Mouse (Mus musculus) C2C12 (cell line): ENCODE measurements around the gene Fam207a. TPM values are rescaled to one million over a fixed set of nuclear protein-coding genes. Genes with fewer than 3 reads are reported as not detected.
A peak's percentile ranks its signal among the peaks of the same experiment; 100 is the strongest.

ENCODE experiments used
- H3K27me3 ChIP-seq: one replicate; pipeline ENCODE4 v1.6.1; 2011; ENCODE audit not compliant: control insufficient read depth, insufficient read depth, insufficient read length
- H3K36me3 ChIP-seq: one replicate; pipeline ENCODE4 v1.6.1; 2011; ENCODE audit not compliant: control insufficient read depth, insufficient read depth
- H3K4me3 ChIP-seq: one replicate; pipeline ENCODE4 v1.5.1; 2011; ENCODE audit warnings: mild to moderate bottlenecking, control low read depth; ENCODE audit not compliant: poor library complexity, insufficient read depth, severe bottlenecking
- H3K79me2 ChIP-seq: one replicate; pipeline ENCODE4 v1.6.1; 2011; ENCODE audit not compliant: control insufficient read depth, insufficient read depth
- H3K79me3 ChIP-seq: one replicate; pipeline ENCODE4 v1.6.1; 2011; ENCODE audit warnings: low read depth, control low read depth
- H3ac ChIP-seq: one replicate; pipeline ENCODE3; 2011; ENCODE audit warnings: low read depth; ENCODE audit not compliant: control insufficient read depth, insufficient read length
- CEBPB ChIP-seq: IDR thresholded peaks from one replicate; pipeline ENCODE4 v1.6.1; 2011; ENCODE audit warnings: low read depth, mild to moderate bottlenecking, control low read depth, moderate library complexity
- CTCF ChIP-seq: IDR thresholded peaks from one replicate; pipeline ENCODE4 v1.5.1; 2011; ENCODE audit not compliant: control insufficient read depth, insufficient read depth, insufficient read length
- FOSL1 ChIP-seq: IDR thresholded peaks from one replicate; pipeline ENCODE4 v1.8.0; 2011; ENCODE audit warnings: mild to moderate bottlenecking, low read length; ENCODE audit not compliant: poor library complexity, insufficient read depth, severe bottlenecking
- MAX ChIP-seq: IDR thresholded peaks from one replicate; pipeline ENCODE4 v1.6.1; 2011; ENCODE audit warnings: mild to moderate bottlenecking, control low read depth
- MYOD1 ChIP-seq: IDR thresholded peaks from one replicate; pipeline ENCODE4 v1.6.1; 2011; ENCODE audit warnings: low read depth; ENCODE audit not compliant: control insufficient read depth, insufficient read length
- MYOG ChIP-seq: IDR thresholded peaks from one replicate; pipeline ENCODE4 v1.6.1; 2011; ENCODE audit not compliant: control insufficient read depth, insufficient read length; ENCODE audit errors: extremely low read depth
- USF1 ChIP-seq: IDR thresholded peaks from one replicate; pipeline ENCODE4 v1.6.1; 2011; ENCODE audit warnings: low read depth, mild to moderate bottlenecking, control low read depth, moderate library complexity
- polyA plus RNA-seq: library from polyadenylated mRNA; unstranded; fragments of >200 nt; fragmentation: generic; extraction: Trizol; gene quantifications from one replicate; pipeline ENCODE4 v1.2.1, GENCODE M21; 2012; ENCODE audit warnings: missing spikeins

Fam207a gene
- polyA plus RNA-seq, 1 experiment: 45.2 TPM

DNA sequence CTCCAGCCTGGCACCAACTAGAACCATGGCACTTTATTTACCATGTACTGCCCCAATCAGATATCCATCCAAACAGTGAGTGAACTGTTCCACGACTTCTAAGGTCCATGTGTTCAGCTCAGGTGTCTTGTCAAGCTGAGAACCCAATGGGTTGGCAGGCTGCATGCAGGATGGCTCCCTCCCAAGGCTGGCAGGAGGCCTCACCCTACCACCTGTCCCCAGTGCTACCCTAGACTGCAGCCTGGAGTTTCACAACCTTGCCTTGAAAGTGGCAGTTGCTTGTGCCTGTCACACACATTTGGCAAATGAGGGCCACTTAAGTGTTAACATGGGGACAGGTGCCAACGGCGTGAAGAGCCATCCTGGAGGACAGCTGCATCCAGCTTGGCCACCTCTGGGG lies 44.8 kb downstream of the Fam207a start:
- H3K36me3 ChIP-seq: no peaks in the 10 kb centered on the region
- no peak overlapping the region for H3ac ChIP-seq
- no peak overlapping the region for H3K4me3 ChIP-seq
- no peak for TF ChIP-seq USF1
- no peak for TF ChIP-seq CEBPB
- no peak for TF ChIP-seq MYOD1
- TF ChIP-seq MYOG: no peak
- TF ChIP-seq MAX: no peak
- TF ChIP-seq CTCF: no peak
- no peak for TF ChIP-seq FOSL1
- H3K79me3 ChIP-seq: no peaks in the 10 kb centered on the region
- H3K27me3 ChIP-seq: peaks cover 4% of the 10 kb centered on the region
- H3K79me2 ChIP-seq: no peaks in the 10 kb centered on the region

GRCm38 (mm10) chr10:77468675-77469074 lies 46.9 kb downstream of the Fam207a start:
- H3K79me2 ChIP-seq: no peaks in the 10 kb centered on the region
- no peaks in the 10 kb centered on the region for H3K79me3 ChIP-seq
- H3K36me3 ChIP-seq: no peaks in the 10 kb centered on the region
- TF ChIP-seq CEBPB: no peak
- no peak for TF ChIP-seq FOSL1
- no peak for TF ChIP-seq MYOD1
- no peak for TF ChIP-seq MYOG
- no peak for TF ChIP-seq USF1
- no peak for TF ChIP-seq CTCF
- no peak for TF ChIP-seq MAX
- H3ac ChIP-seq: no peak overlapping the region
- peaks cover 4% of the 10 kb centered on the region for H3K27me3 ChIP-seq
- H3K4me3 ChIP-seq: no peak overlapping the region

GRCm38 (mm10) chr10:77467407-77467806 lies 48.2 kb downstream of the Fam207a start:
- Histone ChIP-seq H3K27me3 (peaks cover 8% of the 10 kb centered on the region), H3K79me2 (no peaks in the 10 kb centered on the region), H3K79me3 (no peaks in the 10 kb centered on the region), H3K36me3 (no peaks in the 10 kb centered on the region), H3ac (no peak overlapping the region), H3K4me3 (no peak overlapping the region)
- TF ChIP-seq CTCF (no peak), MAX (no peak), FOSL1 (no peak), MYOD1 (no peak), USF1 (no peak), MYOG (no peak), CEBPB (no peak)

DNA sequence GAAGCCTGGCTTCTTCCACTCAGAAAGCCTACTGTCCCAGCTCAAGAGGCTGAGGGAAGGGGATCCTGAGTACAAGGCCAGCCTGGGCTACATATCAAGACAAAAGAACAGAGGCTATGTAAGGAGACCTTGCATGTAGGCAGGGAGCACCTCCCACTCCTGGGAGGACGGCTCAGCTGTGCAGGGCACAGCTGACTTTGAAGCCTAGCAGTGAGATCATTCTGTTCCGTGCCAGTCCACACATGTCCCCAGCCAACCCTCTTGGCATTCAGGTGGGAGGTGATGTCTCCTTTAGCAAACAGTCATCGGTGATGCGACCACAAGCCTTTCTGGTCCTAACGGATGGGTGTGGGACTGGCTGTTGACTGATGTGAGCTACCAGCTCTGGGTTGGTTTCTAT lies 49.7 kb downstream of the Fam207a start:
- no peaks in the 10 kb centered on the region for H3K36me3 ChIP-seq
- no peak overlapping the region for H3K4me3 ChIP-seq

DNA sequence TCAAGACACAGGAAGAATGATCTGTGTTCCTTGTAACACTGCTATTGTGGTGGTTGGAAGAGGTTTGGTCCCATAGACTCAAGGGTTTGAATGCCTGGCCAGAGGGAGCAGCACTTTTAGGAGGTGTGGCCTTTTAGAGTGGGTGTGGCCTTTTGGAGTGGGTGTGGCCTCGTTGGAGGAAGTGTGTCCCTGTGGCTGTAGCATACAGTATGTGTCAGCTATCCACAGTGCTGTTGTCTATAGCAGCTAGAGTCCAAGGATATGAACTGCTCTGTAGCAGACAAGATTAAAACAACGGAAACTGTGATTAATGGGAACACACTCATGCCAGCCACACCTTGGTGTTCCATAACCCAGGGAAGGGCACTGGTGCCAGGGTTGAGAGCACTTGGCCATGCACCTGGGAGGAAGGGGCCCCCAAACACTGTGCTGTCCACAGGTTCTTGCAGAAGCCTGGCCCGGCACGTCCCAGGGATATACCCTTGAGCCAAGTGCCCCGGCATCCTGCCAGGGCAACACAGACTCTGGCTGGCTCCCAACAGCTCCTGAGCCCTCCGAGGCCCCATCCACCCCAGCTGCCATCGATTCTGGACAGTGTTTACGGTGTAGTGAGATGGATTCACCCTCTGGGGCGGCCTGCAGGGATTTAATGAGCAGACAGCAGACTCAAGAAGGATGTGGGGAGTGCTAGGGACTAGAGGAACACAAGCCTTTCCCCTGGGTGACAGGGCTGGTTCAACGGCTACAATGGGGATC lies 51.2 kb downstream of the Fam207a start:
- H3K4me3 ChIP-seq: no peak overlapping the region
- H3K79me2 ChIP-seq: no peaks in the 10 kb centered on the region
- H3K27me3 ChIP-seq: peaks cover 9% of the 10 kb centered on the region
- TF ChIP-seq MYOD1: no peak
- TF ChIP-seq CTCF: no peak
- no peak for TF ChIP-seq MAX
- TF ChIP-seq USF1: no peak
- no peak for TF ChIP-seq FOSL1
- no peak for TF ChIP-seq CEBPB
- TF ChIP-seq MYOG: no peak
- H3K36me3 ChIP-seq: no peaks in the 10 kb centered on the region
- H3K79me3 ChIP-seq: no peaks in the 10 kb centered on the region
- no peak overlapping the region for H3ac ChIP-seq

More for the DNA sequence above, 49.7 kb downstream of the Fam207a start:
- TF ChIP-seq MYOG (no peak), MYOD1 (peak; percentile 10)
- Histone ChIP-seq H3ac (no peak overlapping the region), H3K79me3 (no peaks in the 10 kb centered on the region), H3K27me3 (peaks cover 9% of the 10 kb centered on the region), H3K79me2 (no peaks in the 10 kb centered on the region)

DNA sequence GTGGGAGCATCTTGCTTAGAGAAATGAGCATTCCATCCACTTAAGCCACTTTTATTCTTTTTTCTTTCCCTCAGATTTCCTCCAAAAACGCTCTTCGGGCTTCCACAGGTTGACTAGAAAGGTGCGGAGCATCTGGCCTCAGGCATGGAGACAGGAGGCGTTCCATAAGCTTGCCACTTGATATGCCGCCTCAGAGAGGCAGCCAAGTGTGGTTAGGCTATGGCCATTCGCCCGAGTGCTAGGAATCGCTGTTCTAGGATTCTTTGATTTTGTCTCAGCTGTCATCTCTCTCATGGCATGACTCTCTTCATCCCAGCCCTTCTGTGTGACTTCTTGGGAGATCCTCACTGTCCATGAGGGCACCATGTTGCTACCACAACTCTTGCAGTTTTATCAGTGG lies 54.4 kb downstream of the Fam207a start:
- H3ac ChIP-seq: no peak overlapping the region
- peaks cover 9% of the 10 kb centered on the region for H3K27me3 ChIP-seq
- TF ChIP-seq FOSL1 (no peak), MYOD1 (no peak), MAX (no peak)
- H3K79me3 ChIP-seq: no peaks in the 10 kb centered on the region
- no peaks in the 10 kb centered on the region for H3K79me2 ChIP-seq
- no peak overlapping the region for H3K4me3 ChIP-seq
- H3K36me3 ChIP-seq: no peaks in the 10 kb centered on the region
